Mouse (Mus musculus) heart, postnatal 0 days (tissue): ENCODE results near the gene Dlx6.

ENCODE experiments used
- CTCF ChIP-seq: IDR thresholded peaks from 2 replicates; pipeline ENCODE4 v1.5.1; 2016; ENCODE audit warnings: antibody characterized with exemption, control low read depth, low read depth
- EP300 ChIP-seq: IDR thresholded peaks from 2 replicates; pipeline ENCODE4 v1.6.1; 2016; ENCODE audit warnings: antibody characterized with exemption, low read depth

GRCm38 (mm10) chr6:6872873-6873272 is 9.7 kb downstream of the Dlx6 start:
- no peak for TF ChIP-seq EP300
- no peak for TF ChIP-seq CTCF
